Mouse (Mus musculus): ENCODE results near the gene Fig4.

DNA sequence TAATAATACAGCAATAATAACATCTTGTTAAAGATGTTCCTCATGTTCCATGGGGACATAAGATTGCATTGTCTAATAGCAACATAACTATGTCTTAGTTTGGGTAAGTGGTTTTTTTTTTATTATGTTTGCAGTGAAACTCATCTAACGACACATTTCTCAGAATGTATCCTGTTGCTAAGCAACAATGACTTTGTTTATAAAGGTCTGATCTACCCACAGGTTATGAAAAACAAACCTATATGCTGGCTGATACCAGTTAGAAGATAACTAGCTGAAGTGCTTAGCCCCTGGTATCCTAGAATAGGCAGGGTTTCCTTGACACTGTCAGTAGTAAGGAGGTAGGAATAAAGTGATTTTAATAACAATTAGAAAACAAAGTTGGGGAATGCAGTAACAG is 15.0 kb downstream of the Fig4 start:
- no peak for TF ChIP-seq CTCF (IDR thresholded peaks at IDR 0.05; ENCODE audit: extremely low read depth, insufficient read depth, insufficient read length, insufficient replicate concordance)
- TF ChIP-seq POLR2A (IDR thresholded peaks at IDR 0.05; ENCODE audit: low read depth, low read length), result no peak
